Mouse (Mus musculus): ENCODE results near the gene Ceacam9.
"Not testable (repeated sequence)": the region's sequence is repeated elsewhere in the genome, so short reads cannot be mapped to it uniquely, and the experiment has no call there.

The Ceacam9 gene

DNA sequence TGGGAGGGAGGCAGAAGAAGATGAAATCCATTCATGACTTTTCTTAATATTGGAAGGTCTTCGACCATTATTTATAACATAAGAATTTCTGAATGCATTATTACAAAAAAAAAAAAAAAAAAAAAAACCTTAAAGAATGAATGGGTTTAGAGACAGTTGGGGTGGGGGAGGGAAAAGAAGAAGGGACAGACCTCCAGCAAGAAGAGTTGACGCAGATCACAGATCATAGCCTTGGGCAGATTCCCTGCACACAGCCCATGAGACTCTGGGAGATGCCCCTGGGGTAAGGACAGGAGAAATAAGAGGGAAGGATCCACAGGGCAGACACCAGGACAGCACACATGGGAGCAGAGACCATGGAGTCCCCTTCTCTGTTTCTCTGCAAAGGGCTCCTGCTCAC is at the start of gene Ceacam9:
Ceacam9 (plus strand) TSS at position 301 of the 400 bp plus-strand sequence.
- DNase-seq: no peak

DNA sequence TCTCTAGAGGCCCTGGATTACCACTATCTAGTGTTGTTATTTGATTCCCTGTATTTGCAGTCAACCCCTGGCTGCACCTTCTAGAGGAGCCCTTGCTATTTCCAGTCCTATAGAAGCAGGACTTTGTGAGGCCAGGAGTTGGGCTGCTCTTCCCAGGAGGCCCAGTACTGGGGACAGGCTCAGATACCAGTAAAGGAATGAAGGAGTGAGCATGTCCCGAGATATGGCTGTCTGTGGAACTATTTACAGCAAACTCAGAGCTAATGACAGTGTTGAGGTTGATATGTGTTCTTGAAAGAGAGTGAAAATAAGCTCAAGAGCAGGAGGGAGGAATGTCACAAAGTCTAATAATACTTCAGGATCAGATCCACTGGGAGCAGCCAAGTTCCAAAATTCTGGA is 47.9 kb upstream of the Ceacam9 start:
- DNase-seq: no peak

DNA sequence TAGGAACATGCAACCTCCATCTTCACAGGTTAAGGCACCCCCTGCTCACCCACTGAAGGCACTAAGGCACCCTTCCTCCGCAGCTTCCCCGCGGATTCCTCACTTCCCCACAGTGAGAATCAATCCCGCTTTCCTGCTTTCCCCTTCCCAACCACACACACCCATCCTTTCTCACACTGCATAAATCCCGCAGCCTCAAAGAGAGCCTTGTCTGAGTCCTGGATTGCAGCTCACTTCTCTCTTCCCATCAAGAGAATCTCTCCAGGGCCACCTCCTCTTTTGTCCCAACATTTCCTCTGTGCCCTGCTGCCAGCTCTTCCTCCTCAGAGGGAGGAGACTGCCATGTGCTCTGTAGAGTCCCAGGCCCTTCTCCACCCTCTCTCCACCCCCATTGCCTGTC is 47.0 kb upstream of the Ceacam9 start:
- not testable (repeated sequence) for DNase-seq

DNA sequence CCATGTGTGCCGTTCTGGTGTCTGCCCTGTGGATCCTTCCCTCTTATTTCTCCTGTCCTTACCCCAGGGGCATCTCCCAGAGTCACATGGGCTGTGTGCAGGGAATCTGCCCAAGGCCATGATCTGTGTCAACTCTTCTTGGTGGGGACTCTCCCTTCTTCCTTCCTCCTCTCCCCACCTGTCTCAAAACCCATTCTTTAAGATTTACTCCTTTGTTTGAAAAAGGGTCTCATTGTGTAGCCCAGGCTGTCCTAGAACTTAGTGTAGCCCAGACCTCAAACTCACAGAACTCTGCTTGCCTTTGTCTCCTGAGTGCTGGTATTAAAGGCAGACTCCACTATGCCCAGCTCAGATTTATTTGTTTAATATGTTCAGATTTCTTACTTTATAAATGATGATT is 46.1 kb upstream of the Ceacam9 start, which contains the start of gene Ceacam15:
Ceacam15 (minus strand) TSS at position 101 of the 400 bp plus-strand sequence.
- no peak for DNase-seq

DNA sequence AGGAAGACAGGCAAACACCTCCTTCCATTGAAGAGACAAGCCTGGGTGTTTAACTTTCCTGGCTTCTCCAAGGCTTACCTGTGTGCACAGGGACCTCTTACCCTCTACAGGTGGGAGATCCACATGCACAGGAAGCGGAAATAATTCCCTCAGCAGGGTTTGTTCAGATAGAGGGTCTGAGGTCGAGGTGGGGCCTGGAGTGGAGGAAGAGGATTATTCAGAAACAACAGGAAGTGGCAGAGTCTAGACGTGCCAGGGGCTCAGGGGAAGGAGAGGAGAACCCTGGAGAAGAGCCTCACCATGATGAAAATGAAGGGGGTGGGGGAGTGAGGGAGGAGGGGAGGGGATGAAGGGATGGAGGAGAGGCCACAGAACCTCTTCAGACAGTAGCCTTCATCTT is 41.5 kb upstream of the Ceacam9 start:
- DNase-seq: not testable (repeated sequence)

DNA sequence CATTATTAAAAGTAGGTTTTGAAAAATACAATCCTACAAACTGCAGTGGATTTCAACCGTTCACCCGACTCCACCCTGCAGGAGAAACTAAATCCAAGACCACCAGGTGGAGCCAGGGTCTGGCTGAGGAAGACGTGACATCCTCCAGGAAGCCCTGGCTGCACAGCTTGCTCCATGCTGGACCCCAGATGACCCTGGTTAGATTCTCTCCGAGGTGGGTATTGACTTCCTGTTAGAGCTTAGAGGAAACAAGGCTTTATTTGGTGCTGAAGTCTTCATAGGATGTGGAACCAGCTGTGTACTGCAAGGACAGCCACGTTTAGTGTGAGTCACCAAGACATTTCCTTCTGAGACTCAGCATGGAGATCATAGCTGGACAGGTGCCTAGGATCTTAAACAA is 32.5 kb upstream of the Ceacam9 start:
- no peak for DNase-seq

DNA sequence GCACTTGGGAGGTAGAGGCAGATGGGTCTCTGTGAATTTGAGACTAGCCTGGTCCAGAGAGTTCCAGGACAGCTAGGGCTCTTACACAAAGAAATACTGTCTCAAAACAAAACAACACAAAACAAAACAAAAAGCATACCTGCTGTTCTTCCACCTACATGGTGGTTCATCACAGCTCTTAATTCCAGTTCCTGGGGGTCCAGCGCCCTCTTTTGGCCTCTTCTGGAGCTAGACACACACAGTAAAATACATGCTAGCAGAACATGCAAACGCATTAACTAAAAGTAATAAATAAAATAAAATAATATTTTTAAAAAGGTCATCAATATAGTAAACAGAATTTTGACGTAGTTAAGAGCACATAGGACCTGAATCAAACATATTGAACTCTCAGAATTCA is 26.7 kb upstream of the Ceacam9 start:
- DNase-seq: no peak

DNA sequence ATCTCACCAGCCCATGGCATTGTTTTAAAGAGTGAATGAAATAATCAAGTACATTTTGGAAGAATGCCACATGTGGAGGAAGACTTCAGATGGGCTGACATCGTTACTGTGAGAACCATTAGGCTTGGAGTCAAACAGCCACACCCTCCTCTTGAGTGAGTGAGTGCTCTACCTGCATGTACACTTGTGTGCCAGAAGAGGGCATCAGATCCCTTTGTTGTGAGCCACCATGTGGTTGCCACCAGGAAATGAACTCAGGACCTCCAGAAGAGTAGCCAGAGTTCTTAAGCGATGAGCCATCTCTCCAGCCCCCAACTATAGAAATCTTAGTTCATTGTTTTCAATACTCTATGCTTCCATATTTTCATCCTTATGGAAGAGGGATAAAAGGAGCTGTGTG is 22.7 kb upstream of the Ceacam9 start:
- DNase-seq: no peak

DNA sequence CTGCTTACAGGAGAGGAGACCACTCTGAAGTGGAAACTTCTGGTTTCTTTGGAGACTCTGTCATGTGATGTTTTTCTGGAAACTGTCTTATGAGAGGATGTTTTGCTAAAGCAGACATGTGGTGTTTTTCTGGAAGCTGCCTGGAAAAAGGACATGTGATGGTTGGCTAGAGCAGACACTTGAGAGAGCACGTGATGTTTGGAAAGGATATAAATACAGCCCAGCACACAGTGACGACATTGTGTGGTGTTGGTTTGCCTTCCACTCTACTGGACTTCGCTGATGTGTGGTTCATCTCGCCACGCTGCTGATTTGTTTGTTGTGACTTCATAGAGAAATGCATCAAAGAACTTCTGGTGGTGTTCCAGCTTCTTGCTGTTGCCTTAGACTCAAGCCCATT is 21.1 kb upstream of the Ceacam9 start:
- DNase-seq: no peak

DNA sequence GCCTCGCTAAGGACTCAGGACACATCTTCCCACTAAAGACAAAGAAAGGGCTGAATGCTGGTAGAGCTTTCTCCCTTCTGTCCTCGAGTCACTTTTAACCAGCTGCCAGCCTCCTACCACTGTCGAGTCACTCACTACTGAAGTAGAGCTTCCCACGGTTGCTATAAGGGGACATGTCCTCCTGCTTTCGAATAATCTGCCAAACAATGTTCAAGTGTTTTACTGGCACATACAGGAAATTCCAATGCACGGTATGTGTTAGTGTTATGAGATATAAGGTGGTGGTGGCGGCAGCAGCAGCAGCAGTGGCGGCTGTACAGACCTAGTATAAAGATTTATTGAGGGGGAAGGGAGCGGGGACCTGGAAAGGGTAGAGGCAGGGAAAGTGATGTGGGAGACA is 15.3 kb upstream of the Ceacam9 start:
- DNase-seq: no peak

DNA sequence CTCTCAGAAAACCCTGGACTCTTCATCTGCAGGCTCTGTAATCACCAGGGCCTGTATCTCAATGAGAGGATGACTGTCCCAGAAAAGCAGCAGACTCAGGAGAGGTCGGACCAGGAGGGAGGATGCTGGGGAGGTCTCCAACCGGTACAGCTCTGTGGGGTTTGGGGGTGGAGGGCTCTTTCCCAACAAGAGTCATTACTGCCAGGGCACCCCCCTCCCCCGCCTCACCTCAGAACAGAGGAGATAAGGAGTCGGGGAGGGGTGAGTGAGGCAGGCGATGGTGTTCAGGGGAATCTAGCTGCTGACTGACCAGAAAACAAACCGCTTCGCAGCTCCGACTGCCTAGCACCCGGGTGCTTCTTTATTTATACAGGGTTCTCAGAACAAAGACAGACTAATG is 13.5 kb upstream of the Ceacam9 start:
- DNase-seq: no peak

DNA sequence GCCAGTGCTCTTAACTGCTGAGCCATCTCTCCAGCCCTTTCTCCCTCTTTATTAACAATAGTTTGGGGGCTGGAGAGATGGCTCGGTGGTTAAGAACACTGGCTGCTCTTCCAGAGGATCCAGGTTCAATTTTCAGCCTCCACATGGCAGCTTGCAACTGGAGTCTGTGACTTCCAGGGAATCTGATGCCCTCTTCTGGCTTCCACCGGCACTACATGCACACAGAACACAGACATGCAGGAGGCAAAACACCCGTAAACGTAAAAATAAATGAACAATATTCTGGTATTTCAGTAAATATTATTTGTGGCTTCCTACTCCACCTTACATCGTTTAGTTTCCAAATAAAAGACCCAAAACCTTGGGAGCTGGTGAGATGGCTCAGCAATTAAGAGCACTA is 11.1 kb upstream of the Ceacam9 start:
- DNase-seq: no peak

DNA sequence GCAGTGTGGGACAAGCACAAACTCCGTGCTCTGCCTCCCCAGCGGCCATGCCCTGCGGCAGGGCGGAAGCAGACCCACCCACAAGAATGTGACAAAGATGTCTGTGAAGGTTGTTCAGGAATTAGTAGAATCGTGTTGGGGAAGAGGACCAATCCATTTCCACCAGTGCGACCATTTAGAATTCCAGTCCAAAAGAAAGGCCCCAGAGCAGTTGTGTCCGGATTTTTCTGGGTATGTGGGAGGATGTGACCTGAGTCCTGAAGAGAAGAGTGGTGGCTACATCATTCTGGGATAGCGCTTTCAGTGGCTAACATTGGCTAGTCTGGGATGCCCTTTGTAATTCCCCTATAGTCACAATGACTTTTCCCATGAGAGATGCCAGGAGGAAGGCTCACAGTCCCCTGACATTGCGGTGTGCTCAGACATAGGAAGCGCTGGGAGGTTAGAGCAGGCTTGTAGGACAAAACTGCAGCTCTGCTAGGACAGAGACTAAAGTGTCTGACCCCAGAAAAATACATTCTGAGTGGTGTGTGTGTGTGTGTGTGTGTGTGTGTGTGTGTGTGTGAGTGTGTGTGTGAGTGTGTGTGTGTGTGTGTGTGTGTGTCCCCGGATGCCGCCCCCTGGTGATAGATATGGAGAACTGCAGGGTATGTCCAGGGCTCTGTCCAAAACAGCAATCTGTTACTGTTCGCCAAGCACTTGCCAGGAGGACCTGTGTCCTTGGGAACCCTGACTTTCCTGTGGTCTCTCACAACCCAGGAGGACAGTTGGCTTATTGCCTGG is 8.9 kb upstream of the Ceacam9 start:
- no peak for DNase-seq

DNA sequence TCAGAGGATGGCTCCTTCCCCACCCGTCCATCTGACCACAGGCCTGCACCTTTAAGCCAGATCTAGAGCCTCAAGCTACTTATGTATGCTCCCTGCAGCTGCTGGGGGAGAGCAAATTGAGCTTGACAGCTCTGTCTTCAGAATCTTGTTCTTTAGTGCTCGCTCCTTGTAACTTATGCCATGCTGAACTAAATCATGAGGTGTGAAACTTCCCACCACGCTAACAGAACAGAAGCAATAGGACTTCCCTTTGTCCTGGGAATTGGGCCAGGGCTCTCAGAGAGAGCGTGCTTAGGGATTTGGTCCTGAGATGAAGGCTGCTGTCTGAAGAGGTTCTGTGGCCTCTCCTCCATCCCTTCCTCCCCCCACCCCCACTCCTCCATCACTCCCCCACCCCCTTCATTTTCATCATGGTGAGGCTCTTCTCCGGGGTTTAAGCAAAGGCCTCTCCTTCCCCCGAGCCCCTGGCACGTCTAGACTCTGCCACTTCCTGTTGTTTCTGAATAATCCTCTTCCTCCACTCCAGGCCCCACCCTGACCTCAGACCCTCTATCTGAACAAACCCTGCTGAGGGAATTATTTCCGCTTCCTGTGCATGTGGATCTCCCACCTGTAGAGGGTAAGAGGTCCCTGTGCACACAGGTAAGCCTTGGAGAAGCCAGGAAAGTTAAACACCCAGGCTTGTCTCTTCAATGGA is 5.1 kb upstream of the Ceacam9 start:
- DNase-seq: not testable (repeated sequence)

DNA sequence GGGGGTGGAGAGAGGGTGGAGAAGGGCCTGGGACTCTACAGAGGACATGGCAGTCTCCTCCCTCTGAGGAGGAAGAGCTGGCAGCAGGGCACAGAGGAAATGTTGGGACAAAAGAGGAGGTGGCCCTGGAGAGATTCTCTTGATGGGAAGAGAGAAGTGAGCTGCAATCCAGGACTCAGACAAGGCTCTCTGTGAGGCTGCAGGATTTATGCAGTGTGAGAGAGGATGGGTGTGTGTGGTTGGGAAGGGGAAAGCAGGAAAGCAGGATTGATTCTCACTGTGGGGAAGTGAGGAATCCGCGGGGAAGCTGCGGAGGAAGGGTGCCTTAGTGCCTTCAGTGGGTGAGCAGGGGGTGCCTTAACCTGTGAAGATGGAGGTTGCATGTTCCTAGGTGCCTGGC is 761 bp downstream of the Ceacam9 start:
- not testable (repeated sequence) for DNase-seq

DNA sequence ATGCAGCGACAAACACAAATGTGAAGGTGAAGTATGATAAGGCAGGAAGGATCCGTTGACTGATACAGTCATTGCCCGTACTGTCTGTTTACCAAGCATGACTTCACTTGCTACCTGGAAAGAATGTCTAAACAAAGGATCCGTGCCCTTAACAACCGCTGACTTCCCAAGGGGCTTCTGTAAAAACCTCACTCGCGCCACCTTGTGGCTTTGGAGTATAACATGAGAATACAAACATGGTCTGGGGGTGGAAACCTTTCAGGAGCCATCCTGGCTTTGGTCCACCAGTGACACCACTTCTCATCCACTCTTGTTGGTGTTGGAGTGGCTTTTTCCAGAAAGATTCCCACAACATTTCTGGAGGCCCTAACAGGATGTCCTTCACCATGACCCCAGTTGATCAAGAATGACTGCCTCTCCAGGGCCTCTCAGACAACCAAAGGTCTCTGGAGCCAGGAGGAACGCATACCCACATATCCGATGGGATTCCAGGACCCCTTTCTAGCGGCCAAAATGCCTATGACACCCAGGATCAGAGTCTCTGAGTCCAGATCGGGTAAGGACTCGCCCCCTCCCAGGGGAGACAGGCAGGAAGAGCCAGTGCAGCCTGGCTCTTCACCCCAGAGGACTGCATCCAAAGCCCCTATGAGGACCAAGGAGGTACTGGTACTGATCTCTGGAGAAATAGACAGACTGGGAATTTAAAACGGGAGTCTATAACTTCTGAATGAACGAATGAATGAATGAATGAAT is 7.0 kb downstream of the Ceacam9 start:
- DNase-seq: no peak

DNA sequence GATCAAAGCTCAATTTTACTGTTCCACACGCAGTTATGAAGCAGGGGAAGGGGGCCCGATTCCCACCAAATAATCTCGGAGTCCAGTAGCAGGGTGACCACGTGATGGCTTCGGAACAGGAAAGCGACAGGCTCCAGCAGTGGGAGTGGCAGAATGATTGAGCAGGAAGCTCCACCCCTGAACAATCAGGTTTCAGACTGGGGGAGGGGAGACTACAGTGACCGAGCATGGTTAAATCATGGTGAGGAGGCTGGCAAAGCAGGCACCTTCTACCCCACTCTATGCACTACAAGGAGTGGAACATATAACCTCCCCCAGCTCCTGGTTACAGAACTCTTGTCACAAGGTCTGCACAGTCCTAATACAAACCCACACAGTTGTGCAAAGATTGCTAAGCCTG is 7.8 kb downstream of the Ceacam9 start:
- DNase-seq: not testable (repeated sequence)

DNA sequence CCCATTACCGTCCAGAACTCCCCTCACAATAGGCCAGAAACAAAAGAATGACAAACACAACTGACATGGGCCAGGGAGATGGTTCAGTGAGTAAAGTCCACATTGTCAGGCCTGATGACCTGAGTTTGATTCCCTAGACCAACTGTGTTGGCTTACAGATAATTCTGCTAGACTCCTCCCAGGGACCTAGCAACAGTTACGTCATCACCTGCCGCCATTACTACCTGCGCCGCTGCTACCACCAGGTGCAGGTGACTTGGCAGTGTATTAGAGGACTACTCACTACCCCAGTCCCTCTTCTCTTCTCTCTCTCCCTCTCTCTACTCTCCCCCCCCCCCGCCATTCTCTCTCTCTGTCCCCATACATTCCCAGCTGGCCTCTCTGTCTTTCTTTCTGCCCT is 9.1 kb downstream of the Ceacam9 start:
- no peak for DNase-seq

DNA sequence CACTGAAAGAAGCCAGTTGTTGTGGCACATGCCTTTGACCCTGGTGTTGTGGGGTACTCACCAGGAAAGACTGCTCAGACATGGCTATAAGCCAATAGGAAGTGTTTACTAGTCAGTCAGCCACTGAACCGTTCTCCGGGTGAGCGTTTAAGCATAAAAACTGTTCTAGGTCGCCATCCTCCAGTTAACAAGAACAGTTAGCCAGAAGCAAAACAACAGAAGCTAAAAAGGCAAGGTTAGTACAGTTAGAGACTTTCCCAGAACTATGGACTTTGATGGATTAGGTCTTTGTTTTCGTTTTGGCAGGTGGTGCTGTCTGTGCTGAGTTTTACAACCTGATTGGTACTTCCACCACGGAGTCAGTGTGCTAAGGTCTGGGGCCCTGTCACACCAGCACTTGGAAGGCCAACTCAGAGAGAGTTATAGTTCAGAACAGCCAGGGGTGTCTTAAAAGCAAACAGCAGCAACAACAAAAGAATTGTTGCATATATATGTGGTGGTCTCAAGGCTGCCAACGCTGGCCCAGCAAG is 10.2 kb downstream of the Ceacam9 start:
- no peak for DNase-seq

DNA sequence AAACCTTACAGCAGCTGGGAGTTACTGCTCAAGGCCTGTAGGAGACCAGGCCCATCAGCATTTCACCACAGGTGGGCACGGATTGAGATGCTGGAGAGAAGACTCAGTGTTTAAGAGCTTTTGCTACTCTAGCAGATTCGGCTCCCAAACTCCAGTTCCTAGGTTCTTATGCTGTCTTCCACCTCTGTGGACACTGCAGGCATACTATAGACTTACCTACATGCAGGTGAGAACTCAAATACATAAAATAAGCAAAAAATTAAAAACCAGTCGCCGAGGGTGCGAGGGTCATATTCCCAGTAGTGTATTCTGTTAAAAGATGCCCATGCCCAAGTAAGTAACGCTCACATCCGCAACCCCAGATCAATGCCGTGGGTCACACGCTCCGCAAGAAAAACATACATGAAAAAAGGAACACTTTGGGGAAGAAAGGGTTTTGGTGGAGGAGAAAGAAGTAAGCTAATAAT is 15.9 kb downstream of the Ceacam9 start:
- peak; percentile 37 for DNase-seq

DNA sequence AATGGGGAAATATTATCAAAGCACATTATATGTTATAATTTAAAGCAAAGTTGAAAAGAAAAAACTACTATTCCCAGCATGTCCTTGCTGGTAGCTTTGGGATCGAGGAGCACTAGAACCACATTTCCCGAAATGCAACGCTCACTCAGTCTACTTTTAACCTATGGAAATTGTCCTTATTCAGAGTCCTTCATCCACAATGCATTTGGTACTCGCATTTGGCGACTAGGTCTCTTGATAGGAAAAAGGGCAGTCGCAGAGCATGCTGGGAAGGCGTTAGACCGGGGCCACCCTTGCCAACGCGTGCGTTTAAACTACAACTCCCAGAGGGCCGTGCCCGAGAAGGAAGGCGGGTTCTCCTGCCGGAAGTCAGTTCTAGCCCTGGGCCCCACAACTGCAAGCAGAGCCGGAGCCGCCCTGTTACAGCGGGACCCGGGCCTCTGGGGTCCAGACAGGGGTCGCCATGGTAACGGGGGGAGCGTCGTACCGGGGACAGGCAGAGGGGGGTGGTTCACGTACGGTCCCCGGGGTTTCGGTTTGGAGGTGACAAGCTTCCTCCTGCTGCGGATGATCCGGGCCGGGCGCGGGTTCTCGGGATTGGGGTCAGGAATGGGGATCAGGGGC is 16.5 kb downstream of the Ceacam9 start, which contains the start of gene Ap2s1:
Ap2s1 (plus strand) TSS at position 338 of the 624 bp plus-strand sequence.
- peak; percentile 97 for DNase-seq

DNA sequence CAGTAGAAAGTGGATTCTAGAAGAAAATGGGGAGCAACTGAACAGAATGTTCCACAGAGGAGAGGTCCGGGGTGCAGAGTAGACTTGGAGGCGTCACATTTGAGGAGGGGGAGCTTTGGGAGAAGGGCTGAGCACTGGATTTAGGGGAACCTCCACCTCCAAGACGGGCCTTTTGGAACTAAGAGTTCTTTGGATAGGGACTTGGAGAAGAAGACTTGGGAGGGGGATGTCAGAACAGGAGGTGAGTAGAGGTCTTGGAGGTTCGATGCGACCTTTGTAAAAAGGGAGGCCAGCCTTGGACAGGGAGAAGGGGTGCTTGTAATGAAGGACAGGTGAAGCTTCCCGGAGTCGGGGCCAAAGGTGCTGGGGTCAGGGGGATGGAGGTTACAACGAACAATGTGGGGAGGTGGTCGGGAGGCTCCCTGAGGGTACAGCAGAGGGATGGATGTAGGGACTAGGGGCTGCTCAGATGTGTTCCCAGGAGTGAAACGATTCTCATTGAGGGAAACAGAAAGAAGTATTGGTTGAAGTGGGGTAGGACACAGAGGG is 17.4 kb downstream of the Ceacam9 start:
- DNase-seq: peak; percentile 26
